ENCODE assay signal across 13 mouse cellular contexts in the genomic region with DNA sequence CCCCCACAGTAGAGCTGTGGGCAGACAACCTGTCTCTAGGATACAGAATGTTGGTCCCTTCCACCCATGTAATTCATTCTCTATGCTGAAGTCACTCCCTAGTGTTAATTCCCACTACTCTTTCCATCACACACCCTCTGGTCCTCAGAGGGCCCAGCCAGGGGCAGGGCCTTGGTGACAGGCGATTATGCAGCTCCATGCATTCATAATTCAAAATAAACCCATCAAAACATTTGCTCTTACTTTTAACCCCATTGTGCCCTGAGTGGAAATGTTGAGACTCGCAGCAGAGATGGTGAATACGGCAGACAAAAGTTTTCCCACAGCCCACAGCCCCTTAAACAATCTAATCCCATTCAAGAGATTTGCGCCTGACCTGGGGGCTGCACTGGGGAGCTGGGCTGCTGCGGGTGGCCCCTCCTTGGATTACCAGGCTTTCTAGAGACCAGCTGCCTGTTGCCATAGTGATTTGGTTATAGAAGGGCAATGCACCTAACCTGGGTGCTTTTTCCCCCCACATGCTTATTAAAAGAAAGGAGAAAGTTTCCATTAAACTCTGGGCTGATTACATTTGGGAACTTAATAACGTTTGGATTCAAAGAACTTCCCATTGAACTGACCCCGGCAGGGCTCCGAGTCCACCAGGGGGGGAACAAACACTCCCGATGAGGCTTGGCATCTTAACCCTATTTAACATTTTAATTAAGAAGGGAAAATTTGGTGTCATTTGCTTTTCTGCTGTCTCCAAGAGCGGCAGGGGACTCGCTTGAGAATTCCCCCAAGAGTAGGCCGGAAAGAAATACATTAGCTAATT.
A peak's percentile ranks its signal among the peaks of the same experiment; 100 is the strongest.
DNase-seq lines count a peak whose midpoint lies in the region; ATAC-seq lines count a peak whose summit lies in the region.
"Had no signal": no experiment of that assay in that cellular context is flagged by ENCODE, and none has a peak within 500 bp of the region (broad histone marks: within the 10 kb centered on the region; RNA-seq: fewer than 3 reads in every experiment).

No protein-coding gene starts in this region.

- WGBS in hindbrain, embryonic 11.5 days, result 16% methylated on average over 12 of the region's 12 CpGs
- WGBS in midbrain, embryonic 13.5 days, result 2% methylated on average over 12 of the region's 12 CpGs

- peak overlapping the region; percentile 85 for H3K27ac ChIP-seq in hindbrain, embryonic 11.5 days (ENCODE audit: low read depth, low read length)
- peak overlapping the region; percentile 35; the same call in 1 of the 2 replicates for H3K27ac ChIP-seq in midbrain, embryonic 13.5 days
- H3K27ac ChIP-seq: left cerebral cortex, adult 2 months had no signal

- H3K9ac ChIP-seq in hindbrain, embryonic 11.5 days (ENCODE audit: low read depth, low read length), result no peak overlapping the region
- no peak overlapping the region for H3K9ac ChIP-seq in midbrain, embryonic 13.5 days (replicated peaks)

- H3K4me1 ChIP-seq in hindbrain, embryonic 11.5 days (replicated peaks; ENCODE audit: control insufficient read depth, insufficient read depth, low read length), result peaks cover 3% of the 10 kb centered on the region
- H3K4me1 ChIP-seq in midbrain, embryonic 13.5 days (replicated peaks), result peaks cover 36% of the 10 kb centered on the region

- H3K9me3 ChIP-seq in hindbrain, embryonic 11.5 days (ENCODE audit: control insufficient read depth, low read length), result 0 out of 2 replicates have a peak, but pooled peaks cover 3% of the 10 kb centered on the region
- H3K9me3 ChIP-seq in midbrain, embryonic 13.5 days, result peaks cover 5% of the 10 kb centered on the region

- 0 out of 2 replicates have a peak overlapping the region, but pooled peaks have one; percentile 23 for H3K4me2 ChIP-seq in hindbrain, embryonic 11.5 days (replicated peaks; ENCODE audit: low read depth, low read length)
- H3K4me2 ChIP-seq in midbrain, embryonic 13.5 days (replicated peaks), result 0 out of 2 replicates have a peak overlapping the region, but pooled peaks have one; percentile 41

- H3K36me3 ChIP-seq in hindbrain, embryonic 11.5 days (ENCODE audit: control insufficient read depth, insufficient read depth, low read length), result no peaks in the 10 kb centered on the region
- no peaks in the 10 kb centered on the region for H3K36me3 ChIP-seq in midbrain, embryonic 13.5 days

- peak; percentile 90 for ATAC-seq in hindbrain, embryonic 11.5 days (ENCODE audit: low FRiP score)
- ATAC-seq in midbrain, embryonic 13.5 days, result peak; percentile 88
- ATAC-seq: intestine, embryonic 16.5 days had no signal

- H3K4me3 ChIP-seq in hindbrain, embryonic 11.5 days (ENCODE audit: low read depth, low read length), result no peak overlapping the region
- H3K4me3 ChIP-seq in midbrain, embryonic 13.5 days (replicated peaks), result no peak overlapping the region
- H3K4me3 ChIP-seq: left cerebral cortex, adult 2 months had no signal

- DNase-seq in heart, adult 11 months, result peak; percentile 43
- no peak for DNase-seq in heart, adult 9 months (ENCODE audit: low spot score in 2 of 2)
- DNase-seq in hindbrain, embryonic 11.5 days (ENCODE audit: low spot score), result peak; percentile 63
- peak; percentile 28 for DNase-seq in retina, embryonic 14.5 days (ENCODE audit: low spot score)
- no peak for DNase-seq in urinary bladder, postnatal 36 days (ENCODE audit: low spot score in 2 of 2)
- no peak for DNase-seq in right cerebral cortex, adult 2 months (ENCODE audit: low spot score in 2 of 2)
- no peak for DNase-seq in right cerebral cortex, postnatal 14 days
- DNase-seq: adrenal gland, postnatal 25 days; cerebellum, postnatal 25 days; liver had no signal

- no peaks in the 10 kb centered on the region for H3K27me3 ChIP-seq in hindbrain, embryonic 11.5 days (ENCODE audit: control insufficient read depth, insufficient read depth, low read length)
- peaks cover 50% of the 10 kb centered on the region for H3K27me3 ChIP-seq in midbrain, embryonic 13.5 days

Comparison
In these comparisons a context has a peak if more than half of its experiments do, and no peak if none do; other contexts are left out.
1. DNase-seq: peak in heart, adult 11 months (single experiment), hindbrain, embryonic 11.5 days (single experiment) and retina, embryonic 14.5 days (single experiment); none in heart, adult 9 months (0 of 2), urinary bladder, postnatal 36 days (0 of 2), right cerebral cortex, adult 2 months (0 of 2) and right cerebral cortex, postnatal 14 days (single experiment).